Mouse (Mus musculus) right cerebral cortex, postnatal 14 days (tissue): ENCODE data around the gene Adra1d.

Source experiments
- DNase-seq: peaks from one replicate; pipeline ENCODE4 v3.0.0; 2022

Gene Adra1d

DNA sequence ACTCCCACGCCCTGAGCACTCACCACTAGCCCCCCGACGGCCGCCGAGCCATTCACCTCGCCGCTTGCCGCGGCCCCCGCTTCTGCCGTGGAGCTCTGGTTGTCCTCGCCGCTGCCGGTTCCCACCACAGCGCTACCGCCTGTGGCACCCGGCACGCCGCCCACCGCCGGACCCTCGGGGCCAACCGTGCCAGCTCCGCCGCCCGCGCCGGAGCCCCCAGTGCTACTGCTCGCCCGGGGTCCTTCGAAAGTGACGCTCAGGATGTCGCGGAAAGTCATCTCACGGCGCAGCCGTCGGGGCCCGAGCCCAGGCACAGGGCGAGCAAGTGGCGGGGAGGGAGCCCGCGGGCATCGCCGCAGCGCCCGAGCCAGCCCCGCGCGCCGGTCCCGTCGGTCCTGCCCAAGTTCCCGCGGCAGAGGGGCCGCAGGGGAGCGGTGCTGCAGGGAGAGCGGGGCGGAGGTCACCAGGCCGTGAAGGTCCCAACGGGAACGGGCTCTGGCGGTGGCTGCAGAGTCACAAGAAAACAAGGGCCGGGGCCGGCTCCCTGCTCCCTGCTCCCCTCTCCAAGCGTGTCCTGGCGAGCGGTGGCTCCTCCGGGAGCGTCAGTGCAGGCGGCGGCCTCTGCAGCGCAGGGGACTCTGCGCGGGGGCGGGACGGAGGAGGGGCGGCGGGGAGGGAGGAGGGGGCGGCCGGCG, at the start of gene Adra1d:
Gene Adra1d (minus strand): TSS at position 393 of the 695 bp plus-strand sequence.
- DNase-seq: no peak

DNA sequence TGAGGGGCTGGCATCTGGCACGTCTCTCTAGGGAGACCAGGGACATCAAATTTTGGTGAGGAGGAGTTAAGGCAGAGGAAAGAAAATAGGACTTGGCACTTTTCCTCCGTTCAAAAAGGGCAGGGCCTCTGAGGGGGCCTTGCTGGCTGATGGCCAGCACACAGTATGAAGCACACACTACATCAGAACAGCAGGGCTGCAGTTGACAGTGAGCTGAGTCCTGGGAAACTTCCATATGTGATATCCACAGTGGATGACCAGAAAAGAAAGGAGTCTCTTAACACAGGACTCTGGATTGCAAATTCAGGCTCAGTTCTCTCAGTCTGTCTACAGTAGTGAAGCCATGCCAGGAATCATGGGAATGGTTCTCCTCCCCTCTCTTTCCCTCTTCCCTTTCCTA, 39.8 kb upstream of the Adra1d start:
- DNase-seq: no peak

DNA sequence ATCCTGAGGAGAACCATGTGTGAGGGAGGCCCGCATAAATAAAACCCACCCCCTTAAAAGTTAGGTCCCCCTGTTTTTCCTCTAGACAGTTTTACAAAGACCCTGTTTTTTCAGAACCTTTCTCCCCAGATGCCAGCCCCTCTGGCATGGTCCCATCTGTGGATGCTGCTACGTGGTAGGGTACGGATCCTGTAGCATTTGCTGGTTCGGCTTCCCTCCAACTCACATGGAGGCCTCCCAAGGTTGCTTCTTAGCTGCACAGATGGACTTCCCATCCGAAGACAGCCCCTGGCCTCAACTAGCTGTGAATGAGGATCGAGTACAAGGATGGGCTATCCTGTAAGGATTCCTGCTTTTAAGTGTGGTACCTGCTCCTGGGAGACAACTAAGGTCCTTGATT, 32.8 kb upstream of the Adra1d start:
- no peak for DNase-seq

DNA sequence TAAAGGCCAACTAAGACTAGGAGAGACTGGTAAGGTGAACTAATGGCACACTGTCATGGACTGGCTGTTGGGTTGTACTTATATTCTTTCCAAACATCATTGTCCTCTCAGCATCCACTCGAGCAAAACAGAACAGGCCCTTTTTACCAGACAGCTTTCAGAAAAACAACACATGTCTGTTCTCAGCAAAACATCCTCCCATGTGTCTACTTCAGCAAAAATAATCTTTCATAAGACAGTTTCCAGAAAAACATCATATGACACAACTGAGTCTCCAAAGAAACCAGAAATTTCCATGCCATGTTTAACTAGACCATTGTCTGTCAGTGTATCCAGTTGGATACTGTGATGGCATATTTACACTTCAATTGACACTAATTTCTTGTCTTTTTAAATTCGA, 25.4 kb upstream of the Adra1d start:
- DNase-seq: no peak

DNA sequence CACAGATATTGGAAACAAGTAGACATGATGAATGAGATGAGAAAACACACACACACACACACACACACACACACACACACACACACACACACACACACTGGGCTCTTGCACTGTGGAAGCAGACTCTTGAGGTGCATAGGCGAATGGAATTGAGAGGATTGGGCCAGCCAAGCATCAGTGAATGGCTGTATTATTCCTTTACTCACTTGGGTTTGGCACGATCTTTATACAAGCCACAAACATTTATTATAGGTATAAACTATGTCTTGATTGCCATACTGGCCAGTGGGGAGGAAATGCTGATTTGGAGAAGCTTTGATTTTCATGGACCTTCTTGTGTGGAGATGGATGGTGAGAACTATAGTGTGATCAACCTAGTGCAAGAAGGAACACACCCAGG, 19.4 kb upstream of the Adra1d start:
- no peak for DNase-seq

DNA sequence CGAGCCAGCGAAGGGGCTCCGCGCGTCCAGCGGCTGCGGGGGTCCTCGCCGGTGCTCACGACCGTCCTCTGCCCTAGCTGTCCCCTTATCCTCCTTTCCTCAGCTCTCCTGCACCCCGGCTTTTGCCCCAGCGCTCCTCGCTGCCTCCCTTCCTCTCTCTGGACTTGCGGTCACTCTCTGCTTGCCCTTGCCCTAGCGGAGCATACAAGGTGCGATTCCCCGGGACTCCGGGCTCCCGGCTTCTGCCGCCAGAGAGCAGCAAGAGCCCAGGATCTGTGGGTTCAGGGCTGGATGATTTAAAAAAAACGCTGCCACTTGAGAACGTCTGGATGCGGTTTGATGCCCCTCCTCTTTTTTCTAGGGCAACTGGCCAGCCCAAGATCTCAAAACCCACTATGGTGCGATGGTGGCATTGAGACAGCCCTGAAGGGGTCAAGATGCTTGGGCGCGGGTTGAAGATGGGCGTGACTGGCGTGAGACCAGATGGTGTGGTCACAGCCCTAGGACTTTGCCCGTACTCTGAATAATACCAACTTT, 571 bp upstream of the Adra1d start:
- peak; percentile 70 for DNase-seq

DNA sequence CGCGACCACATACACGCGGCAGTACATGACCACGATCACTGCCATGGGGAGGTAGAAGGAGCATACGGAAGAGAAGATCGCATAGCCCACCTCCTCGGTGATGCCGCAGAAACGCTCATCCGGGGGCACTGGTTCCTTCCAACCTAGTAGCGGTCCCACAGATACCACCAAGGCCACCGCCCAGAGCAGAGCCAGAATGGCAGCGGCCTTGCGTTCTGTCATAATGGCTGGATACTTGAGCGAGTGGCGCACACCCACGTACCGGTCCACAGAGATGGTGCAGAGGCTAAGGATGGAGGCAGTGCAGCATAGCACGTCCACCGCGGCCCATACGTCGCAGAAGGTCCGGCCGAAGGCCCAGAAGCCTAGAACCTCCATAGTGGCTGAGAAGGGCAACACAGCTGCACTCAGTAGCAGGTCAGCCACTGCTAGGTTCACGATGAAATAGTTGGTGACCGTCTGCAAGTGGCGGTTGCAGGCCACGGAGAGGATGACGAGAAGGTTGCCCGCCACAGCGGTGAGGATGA, 676 bp downstream of the Adra1d start:
- DNase-seq: no peak

DNA sequence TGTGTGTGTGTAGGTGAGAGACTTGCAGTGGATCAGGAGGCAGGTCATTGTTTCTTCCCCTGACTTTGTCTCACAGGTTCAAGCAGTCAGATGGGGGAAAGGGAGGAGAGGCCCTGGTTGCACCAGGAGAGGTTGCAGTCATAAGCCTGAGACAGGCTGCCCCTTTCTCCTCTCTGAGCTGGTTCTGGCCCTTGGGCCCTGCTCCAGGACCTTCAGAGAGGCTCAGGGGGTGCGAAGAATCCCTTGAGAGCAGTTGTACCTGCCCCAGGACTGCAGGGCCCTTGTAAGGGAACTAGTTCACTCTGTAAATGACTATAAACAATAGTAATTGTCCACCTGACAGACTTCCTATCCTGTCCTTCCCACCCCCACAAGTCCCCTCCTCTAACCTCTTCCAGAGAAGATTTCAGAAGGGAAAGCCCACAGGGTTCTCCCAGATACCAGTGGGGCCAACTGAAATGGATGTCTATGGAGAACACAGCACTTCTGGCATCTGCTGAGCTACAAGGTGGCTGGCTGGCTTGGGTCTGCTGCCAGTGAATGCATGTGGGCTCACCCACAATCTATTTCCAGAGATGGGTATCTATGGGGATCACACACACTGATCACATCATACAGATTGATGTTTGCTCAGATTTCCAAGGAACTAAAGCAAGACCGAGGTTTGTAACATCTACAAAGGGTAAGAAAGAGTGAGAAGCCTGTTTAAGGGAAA, 1.7 kb downstream of the Adra1d start:
- no peak for DNase-seq

DNA sequence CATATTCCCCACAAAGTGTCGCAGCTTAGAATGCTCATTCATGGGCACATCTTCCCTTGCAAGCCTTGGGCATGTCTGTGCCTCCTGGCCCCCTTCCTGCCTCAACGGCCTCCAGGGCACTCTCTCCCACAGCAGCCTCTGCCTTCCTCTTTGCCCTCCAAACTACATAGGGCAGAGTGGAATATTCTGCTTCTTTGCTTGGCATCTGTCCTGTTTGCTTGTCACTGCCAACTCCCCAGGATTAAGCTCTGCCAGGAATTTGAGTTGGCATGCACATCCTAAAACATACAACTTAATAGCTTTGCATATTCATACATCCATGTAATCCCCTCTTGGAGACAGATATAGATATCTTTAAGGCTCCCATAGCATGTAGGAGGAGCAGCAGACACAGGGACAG, 4.2 kb downstream of the Adra1d start:
- no peak for DNase-seq

DNA sequence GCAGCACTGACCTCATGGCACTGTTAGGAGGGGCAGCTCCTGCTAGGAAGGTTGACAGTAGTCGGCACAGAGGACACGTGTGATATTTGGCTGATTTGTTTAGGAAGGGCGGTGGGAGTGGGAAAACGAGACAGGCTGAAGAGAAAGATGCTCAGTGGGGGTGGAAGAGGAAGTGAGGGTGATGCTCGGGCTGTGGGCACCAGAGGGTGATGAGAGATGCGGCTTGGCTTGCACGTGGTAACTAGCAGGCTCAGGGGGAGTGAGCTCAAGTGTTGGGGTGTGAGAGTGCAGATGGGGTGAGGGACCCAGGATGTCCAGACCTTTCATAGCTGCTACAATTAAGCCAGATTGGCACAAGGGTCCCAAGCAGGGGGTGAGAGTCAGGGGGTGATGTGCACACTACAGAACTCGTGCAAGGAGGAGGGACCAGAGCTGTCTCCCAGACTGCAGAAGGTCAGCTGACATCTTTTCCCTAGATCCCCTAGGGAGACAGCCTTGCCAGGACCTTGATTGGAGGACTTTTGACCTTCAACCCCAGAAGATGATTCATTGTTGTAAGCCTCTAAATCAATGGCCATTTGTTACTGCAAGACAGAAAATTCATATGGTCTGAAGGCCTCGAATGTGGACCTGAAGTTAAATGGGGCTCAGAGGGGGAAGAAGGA, 9.2 kb downstream of the Adra1d start:
- DNase-seq: no peak

DNA sequence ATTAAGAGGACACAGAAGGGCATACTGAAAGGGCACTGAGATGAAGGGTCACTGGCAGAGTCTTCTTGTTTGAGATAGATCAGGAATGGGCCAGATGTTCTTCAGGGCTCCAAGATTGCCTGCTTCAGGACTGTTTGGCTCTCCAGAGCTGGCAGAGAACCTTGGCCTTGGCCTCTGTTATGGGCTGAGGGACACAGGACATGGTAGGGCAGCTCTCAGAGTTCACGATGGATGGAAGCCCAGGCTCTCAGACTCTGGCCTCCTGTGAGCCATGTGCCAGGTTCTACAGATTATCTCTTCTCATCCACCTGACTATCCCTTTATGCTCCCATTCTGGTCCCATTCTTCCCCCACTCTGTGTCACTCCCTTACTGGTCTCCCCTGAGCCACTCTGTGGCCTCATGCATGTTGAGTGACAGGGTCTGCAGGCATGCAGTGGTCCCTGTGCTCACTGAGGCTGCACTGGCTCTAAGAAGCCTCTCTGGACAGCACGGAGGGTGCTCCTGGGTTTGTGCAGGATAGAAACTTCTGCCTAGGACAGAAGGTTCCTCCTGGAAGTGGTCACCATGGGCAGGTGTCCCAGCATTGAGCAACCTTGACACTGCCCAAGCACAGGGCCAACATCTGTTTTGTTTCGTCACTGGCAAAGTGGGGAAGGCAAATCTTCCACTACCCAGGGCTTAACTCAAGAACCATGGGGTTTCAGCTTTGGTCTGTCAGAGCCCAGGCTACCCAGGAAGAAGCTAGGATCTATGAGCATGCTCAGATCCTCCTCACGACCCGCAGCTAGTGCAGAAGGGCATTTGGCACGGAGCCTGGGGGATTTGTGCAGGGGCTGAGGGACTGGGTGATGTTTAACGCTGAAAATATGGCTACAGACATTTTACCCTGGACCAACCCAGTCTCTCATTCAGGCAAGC, 10.1 kb downstream of the Adra1d start:
- no peak for DNase-seq

DNA sequence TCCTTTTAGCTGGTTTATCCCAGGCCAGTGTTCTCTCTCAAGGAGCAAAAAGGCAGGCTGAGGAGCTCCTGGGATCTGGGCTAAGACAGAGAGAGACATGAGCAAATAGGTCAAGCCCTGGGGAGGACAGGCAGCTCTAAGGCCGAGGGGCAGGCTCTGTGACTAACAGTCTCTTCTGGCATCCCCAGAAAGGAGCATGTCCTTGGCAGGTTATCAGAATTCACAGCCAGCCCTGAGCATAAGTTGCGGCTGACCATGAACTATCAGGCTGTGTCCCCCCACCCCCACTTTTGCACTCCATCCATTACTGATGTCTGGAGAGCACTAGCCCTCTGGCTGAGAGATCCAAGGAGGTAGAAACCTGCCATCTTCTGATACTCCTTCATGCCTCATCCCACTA, 11.2 kb downstream of the Adra1d start:
- no peak for DNase-seq

DNA sequence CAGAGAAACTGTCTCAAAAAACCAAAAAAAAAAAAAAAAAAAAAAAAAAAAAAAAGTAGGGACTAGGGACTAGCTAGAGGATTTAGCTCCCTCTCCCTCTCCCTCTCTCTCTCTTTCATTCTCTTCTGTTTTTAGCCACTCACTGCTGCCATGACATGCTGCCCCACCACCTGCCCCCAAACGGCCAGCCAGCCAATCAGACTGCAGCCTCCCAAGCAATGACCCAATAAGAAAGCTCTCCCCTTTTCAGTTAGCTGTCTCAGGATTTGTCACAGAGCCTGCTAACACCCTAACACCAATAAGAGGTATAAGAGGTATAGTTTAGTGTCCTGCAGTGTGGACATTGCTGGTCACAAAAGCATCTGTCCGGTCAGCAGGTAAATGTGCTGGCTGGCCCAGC, 11.6 kb downstream of the Adra1d start:
- no peak for DNase-seq

DNA sequence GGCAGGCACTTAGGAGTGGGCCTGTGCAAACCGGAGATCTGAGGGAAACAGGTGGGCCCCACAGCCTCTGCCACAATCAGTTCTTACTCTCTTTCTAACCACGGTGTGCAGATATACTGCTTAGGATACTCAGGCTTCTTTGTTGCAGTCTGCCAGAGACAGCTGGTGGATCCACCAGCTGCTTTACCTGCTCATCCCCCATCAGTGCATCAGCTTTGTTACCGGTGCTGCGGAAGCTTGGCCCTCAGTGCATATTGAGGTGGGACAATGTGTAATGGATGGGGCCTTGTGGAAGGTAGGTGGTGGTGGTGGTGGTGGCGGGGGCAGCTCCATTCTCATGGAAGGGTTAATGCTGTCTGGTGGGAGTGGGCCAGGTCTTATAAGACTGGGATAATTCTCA, 13.0 kb downstream of the Adra1d start:
- no peak for DNase-seq

DNA sequence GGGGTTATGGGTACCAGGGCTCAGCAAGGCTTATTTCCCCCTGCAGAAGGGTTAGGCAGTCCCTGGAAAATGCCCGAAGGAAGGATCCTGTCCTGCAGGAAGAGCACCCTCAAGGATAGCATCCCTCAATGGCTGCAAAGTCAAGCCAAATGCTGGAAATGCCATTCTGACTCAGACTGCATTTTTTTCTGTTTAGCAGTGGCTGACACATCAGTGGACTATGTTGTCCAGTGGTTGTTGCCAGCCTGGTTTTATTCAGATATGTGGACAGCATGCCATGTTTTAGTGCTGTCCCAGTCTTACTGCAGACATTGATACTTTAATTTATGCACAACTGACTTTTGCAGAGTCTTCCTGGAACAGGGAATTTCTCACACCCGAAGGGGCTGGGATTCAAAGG, 13.8 kb downstream of the Adra1d start:
- DNase-seq: no peak

DNA sequence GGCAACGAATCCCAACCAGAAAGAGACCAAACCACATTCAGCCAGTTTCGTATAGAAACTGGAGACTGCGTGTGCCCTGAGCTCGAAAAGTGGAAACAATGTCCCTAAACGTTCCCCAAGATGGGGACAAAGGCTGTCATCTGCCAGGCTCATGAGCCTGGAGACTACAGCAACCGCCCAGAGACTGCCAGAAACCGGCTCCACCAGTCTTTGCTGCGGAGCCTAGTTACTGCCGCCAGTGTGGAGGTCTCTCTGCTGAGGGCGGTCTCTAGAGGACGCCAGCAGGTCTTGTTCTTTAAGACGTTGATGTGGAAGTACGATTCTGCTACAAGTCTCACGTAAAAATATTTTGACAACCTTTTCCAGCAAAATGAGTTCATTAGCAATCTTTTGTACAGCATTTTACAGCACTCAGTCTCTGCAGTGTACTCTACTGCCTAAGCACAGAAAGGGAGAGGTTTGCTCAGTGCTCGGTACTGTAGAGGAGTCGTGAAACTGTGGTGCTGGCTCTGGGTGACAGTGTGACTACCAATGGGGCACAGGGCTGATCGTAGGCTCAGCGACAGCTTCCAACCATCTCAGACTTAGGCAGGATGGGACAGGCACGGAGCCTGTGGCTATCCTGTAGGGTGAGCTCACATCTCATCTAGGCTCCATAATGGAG, 15.2 kb downstream of the Adra1d start:
- DNase-seq: no peak

DNA sequence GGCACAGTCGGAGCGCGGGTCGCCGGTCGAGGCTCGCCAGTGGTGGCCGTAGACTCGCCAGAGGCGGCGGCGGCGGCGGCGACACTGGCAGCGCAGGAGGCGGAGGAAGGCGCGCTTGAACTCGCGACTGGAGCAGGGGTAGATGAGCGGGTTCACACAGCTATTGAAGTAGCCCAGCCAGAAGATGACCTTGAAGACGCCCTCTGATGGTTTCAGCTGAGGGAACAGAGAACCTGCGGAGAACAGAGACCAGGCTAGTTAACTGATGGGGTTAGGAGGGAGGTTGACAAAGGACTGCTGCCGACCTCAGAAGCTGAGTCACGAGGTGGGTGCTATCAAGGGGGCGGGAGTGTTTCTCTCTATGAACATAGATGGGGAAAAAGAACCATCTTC, 15.8 kb downstream of the Adra1d start:
- no peak for DNase-seq

DNA sequence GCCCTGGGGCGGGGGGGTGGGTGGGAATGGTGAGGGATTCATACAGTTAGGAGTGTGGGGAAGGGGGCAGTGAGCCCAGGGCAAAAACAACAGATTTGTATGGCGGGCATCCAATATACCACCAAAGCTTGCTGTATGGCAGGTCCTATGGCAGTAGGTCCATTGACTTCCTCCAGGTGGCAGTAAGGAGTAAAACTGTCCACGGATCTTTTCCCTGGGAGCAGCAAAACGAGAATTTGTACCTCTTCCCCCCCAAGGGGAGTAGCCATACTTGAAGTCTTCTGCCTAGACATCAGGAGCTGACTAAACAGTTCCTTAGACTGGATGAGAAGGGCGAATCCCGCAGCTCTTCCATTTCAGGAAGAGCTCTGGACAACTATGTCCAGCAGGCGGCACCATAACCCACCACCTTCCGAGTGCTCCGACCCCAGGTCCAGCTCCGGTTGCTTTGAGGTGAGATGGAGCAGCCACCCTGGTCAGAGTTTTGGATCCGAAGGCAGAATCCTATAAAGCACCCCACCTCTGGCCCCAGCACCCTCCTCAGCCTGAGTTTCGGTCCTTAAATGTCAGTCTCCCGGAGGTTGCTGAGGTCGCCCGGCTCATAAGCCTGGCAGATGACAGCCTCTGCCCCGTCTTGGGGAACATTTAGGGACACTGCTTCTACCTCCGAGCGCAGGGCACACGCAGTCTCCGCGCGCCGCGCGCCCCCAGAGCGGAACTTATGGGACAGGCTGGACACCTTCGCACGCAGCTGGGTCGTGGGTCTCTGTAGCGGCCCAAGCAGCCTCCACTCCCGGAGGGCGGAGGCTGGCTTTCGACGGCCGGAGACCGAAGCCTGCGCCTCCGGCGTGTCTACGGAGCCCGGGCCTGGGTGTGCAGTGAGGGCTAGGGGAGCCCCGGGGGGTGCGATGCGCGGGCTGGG, 16.4 kb downstream of the Adra1d start:
- DNase-seq: peak; percentile 50

DNA sequence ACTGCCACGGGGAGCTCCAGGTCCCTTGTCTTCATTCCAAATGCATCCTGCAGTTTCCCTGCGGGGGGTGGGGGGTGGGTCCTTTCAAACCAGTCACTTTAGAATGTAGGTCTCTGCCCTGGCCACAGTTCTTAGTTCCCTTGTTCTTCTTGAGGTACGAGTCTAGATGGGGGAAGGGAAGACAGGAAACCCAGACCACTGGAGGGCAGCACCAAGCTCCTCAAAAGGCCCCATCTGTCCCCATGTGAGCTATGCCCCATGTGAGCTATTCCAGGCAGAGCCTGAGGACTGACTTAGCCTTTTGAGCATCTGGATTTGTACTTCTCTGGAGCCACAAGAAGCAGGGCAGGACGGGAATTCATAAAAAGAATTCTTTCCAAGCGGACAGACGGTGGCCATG, 19.6 kb downstream of the Adra1d start:
- DNase-seq: no peak

DNA sequence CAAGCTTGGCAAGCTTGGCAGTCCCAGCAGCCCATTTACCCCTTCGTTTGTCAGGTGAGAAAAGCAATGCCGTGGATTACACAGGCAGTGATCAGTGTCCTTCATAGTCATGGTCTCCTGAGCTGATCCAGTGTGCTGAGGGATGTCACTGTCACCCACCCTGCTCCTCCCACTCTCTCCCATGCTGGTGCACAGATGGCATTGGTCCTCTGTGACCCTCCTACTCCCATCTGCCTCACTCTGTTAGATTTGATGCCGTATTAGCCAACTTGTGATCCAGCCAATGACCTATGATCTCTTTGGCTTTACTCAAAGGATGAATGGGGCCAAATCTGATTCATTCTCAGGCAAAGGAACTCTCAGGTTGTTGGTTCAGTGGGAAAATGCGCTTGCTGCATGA, 20.4 kb downstream of the Adra1d start:
- no peak for DNase-seq

DNA sequence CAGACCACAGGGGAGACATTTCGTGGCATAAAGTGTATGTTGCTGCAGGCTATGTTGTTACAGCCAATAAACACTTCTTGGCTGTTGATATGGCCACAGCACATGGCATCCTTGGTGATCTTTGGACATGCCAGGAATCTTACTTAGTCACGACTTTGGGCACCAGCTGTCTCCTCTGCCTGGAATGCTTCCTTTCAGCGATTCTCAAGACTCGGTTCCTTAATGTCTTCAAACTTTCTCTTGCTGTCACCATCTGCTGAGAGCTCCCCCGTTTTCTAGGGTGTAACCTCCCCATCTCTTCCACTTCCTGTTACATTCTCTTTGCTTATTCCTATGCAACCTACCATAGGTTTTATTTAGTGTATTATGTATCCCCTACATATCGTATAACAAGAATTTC, 22.3 kb downstream of the Adra1d start:
- DNase-seq: no peak
